Mouse (Mus musculus): Measurements from ENCODE around the gene Gatd1.

DNA sequence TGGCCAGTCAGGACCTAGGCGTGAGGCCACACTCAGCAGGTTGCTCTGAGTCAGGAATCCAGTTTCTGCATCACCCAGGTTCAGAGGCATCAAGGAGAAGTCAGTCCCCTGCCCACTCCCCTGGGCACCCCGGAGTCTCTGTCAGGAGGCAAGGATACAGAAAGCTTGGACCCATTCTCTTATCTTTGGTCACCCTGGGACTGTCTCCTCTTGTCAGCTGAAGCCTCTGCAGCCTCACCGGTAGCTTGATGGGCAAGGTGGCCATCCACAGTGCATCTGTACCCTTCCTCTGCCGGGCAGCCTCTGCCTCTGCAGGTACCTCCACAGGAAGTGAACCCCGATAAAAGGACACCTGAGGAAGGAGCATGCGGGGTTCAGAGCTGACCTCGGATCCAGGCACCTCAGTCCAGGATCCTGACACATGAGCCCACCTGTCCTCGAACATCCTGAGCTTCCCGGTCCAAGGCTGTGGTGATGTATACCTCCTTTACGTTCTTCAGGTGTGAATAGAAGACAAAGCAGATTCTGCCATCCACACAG lies 25.3 kb upstream of the Gatd1 start:
- TF ChIP-seq CTCF (IDR thresholded peaks at IDR 0.05; ENCODE audit: control insufficient read depth, insufficient read depth, low read length), result no peak
- no peak for TF ChIP-seq POLR2A (IDR thresholded peaks at IDR 0.05; ENCODE audit: borderline replicate concordance, control insufficient read depth, low read depth, low read length)

All from bone marrow, adult 2 months (tissue).